Mouse (Mus musculus) heart, embryonic 15.5 days (tissue): ENCODE measurements around the gene Lhfpl2. TPM values are rescaled to one million over a fixed set of nuclear protein-coding genes. Genes with fewer than 3 reads are reported as not detected.

Source experiments
- polyA plus RNA-seq: library from polyadenylated mRNA; unstranded; fragments of >200 nt; fragmentation: Nextera tagmentation; extraction: Ambion mirVana; gene quantifications from 2 replicates; pipeline ENCODE4 v1.2.1, GENCODE M21; 2015

Gene Lhfpl2
- polyA plus RNA-seq, 1 experiment from 2014 or later: 24.9 TPM

Other genes starting within 250 kb of the Lhfpl2 start
- gene Scamp1, start 228.1 kb downstream of the Lhfpl2 start, polyA plus RNA-seq: 20.8 and 23.0 TPM in 2 replicates